Mouse (Mus musculus) lung, embryonic 14.5 days (tissue): ENCODE data around the gene Scaf1. TPM values are rescaled to one million over a fixed set of nuclear protein-coding genes. Genes with fewer than 3 reads are reported as not detected.

Experiments
- ATAC-seq: fragments of 200-750 bp; cut with Nextera tagmentation; 2 replicates; pipeline ENCODE4 v1.8.0; 2017; ENCODE audit warnings: mild to moderate bottlenecking, moderate TSS enrichment, moderate library complexity; ENCODE audit not compliant: insufficient read depth
- DNase-seq: peaks from one replicate; pipeline ENCODE4 v3.0.0-alpha.2; 2015
- H3K27ac ChIP-seq: fragments of 300-500 bp; sonication (generic); 2 replicates; pipeline ENCODE4 v1.5.1; 2014; ENCODE audit warnings: low read depth, mild to moderate bottlenecking, moderate library complexity
- H3K27me3 ChIP-seq: fragments of 300-500 bp; sonication (generic); 2 replicates; pipeline ENCODE4 v1.6.1; 2014; ENCODE audit warnings: low read length, control low read depth; ENCODE audit not compliant: insufficient read depth
- H3K36me3 ChIP-seq: fragments of 300-500 bp; sonication (generic); 2 replicates; pipeline ENCODE4 v1.6.1; 2014; ENCODE audit warnings: control low read depth; ENCODE audit not compliant: insufficient read depth
- H3K4me1 ChIP-seq: fragments of 300-500 bp; sonication (generic); 2 replicates; pipeline ENCODE4 v1.6.1; 2014; ENCODE audit warnings: antibody characterized with exemption, control low read depth; ENCODE audit not compliant: insufficient read depth
- H3K4me2 ChIP-seq: fragments of 300-500 bp; sonication (generic); 2 replicates; pipeline ENCODE4 v1.6.1; 2014; ENCODE audit warnings: mild to moderate bottlenecking
- H3K4me3 ChIP-seq: fragments of 300-500 bp; sonication (generic); 2 replicates; pipeline ENCODE4 v1.5.1; 2014; ENCODE audit warnings: low read depth, low read length
- H3K9ac ChIP-seq: fragments of 300-500 bp; sonication (generic); 2 replicates; pipeline ENCODE4 v1.6.1; 2014
- H3K9me3 ChIP-seq: fragments of 300-500 bp; sonication (generic); 2 replicates; pipeline ENCODE4 v1.6.1; 2016; ENCODE audit warnings: low read depth, low read length, control low read depth
- CTCF ChIP-seq: IDR thresholded peaks from 2 replicates; pipeline ENCODE4 v1.5.1; 2016; ENCODE audit warnings: antibody characterized with exemption, low read depth
- WGBS: fragments of 180-500 bp; shearing (Covaris S2); extraction: QIAGEN DNeasy Blood & Tissue Kit; methylation state at CpG from one replicate; pipeline ENCODE4 v1.1.7; 2014; 5-methylcytosine and 5-hydroxymethylcytosine counted together
- polyA plus RNA-seq: library from polyadenylated mRNA; unstranded; fragments of >200 nt; fragmentation: Nextera tagmentation; extraction: Ambion mirVana; gene quantifications from 2 replicates; pipeline ENCODE4 v1.2.1, GENCODE M21; 2014

Scaf1 gene
- polyA plus RNA-seq, 1 experiment from 2014 or later: 53.6 TPM

DNA sequence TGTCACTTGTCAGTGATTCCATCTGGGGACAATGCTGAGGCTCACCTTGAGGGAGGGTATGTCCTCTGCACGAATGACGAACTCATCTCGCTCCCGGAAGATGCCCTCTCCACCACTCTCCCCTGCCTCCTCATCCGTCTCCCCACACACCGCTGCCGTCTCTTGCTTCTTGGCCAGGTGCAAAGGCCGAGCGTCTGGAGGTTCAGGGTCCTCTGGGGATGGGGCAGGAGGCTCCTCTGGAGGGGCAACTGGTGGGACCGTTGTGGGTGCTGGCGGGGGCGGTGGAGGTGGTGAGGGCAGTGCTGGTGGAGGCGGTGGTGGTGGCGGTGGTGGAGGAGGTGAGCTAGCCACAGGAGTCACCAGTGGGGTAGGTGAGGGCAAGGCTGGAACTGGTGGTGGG, 27.1 kb upstream of the Scaf1 start:
- H3K9me3 ChIP-seq: no peaks in the 10 kb centered on the region
- WGBS: 89% methylated on average over 14 of the region's 14 CpGs
- DNase-seq (no peak), ATAC-seq (no peak)
- no peak overlapping the region for H3K4me2 ChIP-seq
- no peaks in the 10 kb centered on the region for H3K27me3 ChIP-seq
- no peak overlapping the region for H3K4me3 ChIP-seq
- no peaks in the 10 kb centered on the region for H3K4me1 ChIP-seq
- H3K27ac ChIP-seq: no peak overlapping the region
- H3K36me3 ChIP-seq: peaks cover 99% of the 10 kb centered on the region
- H3K9ac ChIP-seq: no peak overlapping the region
- no peak for TF ChIP-seq CTCF

DNA sequence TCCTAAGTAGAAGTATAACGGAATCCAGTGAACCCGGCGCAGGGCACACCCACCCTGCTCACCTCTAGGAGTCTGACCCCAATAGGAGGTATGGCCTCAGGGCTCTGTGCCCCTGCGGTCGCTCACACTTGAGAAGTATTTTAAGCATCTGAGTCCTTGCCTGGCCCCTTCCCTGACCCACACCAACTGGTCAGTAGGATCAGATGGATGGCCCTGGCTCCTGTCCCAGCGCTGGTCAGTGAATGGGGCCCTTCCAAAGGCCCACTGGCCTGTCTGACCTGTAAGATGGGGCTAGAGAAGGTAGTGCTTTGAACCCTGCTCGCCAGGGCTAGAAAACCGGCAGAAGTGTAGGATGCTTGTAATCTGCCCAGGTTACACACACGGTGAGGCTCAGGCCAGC, 24.7 kb upstream of the Scaf1 start:
- Histone ChIP-seq H3K36me3 (peaks cover 99% of the 10 kb centered on the region), H3K9me3 (no peaks in the 10 kb centered on the region), H3K4me1 (no peaks in the 10 kb centered on the region), H3K27ac (no peak overlapping the region), H3K27me3 (no peaks in the 10 kb centered on the region), H3K4me3 (no peak overlapping the region), H3K4me2 (no peak overlapping the region), H3K9ac (no peak overlapping the region)
- 91% methylated on average over 9 of the region's 9 CpGs for WGBS
- TF ChIP-seq CTCF: no peak
- no peak for ATAC-seq
- no peak for DNase-seq

- H3K9ac ChIP-seq: no peak overlapping the region
- ATAC-seq: no peak
- no peak overlapping the region for H3K4me3 ChIP-seq
- no peaks in the 10 kb centered on the region for H3K4me1 ChIP-seq
- no peaks in the 10 kb centered on the region for H3K9me3 ChIP-seq
- no peaks in the 10 kb centered on the region for H3K27me3 ChIP-seq
- no peak overlapping the region for H3K27ac ChIP-seq
- WGBS: 91% methylated on average over 9 of the region's 9 CpGs
- TF ChIP-seq CTCF: no peak
- peaks cover 99% of the 10 kb centered on the region for H3K36me3 ChIP-seq
- no peak for DNase-seq
- H3K4me2 ChIP-seq: no peak overlapping the region
These were observed 22.2 kb upstream of the Scaf1 start for GRCm38 (mm10) chr7:45038411-45038810.

- DNase-seq (peak; percentile 68), ATAC-seq (no peak)
- Histone ChIP-seq H3K4me2 (no peak overlapping the region), H3K36me3 (peaks cover 99% of the 10 kb centered on the region), H3K27ac (no peak overlapping the region), H3K4me3 (no peak overlapping the region), H3K9ac (no peak overlapping the region), H3K9me3 (no peaks in the 10 kb centered on the region), H3K4me1 (no peaks in the 10 kb centered on the region), H3K27me3 (no peaks in the 10 kb centered on the region)
- TF ChIP-seq CTCF: peak; percentile 81
- WGBS: 65% methylated on average over 7 of the region's 7 CpGs
These were observed 21.7 kb upstream of the Scaf1 start for GRCm38 (mm10) chr7:45037720-45038361.

DNA sequence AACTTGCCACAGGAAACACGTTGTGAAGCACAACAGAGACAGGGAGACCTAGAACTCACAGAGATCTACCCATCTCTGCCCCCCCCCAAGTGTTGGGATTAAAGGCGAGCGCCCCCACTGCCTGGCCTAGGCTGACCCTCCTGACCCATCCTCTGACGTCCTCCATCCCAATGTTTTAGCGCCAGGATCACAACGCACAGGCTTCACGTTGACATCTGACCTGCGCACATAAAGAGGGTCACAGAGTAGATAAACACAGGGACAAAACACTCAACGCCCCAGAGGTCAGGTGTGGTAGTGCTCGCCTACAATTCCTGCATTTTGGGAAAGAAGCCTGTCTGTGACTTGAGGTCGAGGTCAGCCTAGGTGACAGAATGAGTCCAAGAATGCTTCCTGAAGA, 20.5 kb upstream of the Scaf1 start:
- H3K4me3 ChIP-seq: no peak overlapping the region
- no peaks in the 10 kb centered on the region for H3K27me3 ChIP-seq
- DNase-seq (no peak), ATAC-seq (no peak)
- no peaks in the 10 kb centered on the region for H3K9me3 ChIP-seq
- H3K4me1 ChIP-seq: no peaks in the 10 kb centered on the region
- no peak overlapping the region for H3K27ac ChIP-seq
- H3K36me3 ChIP-seq: peaks cover 99% of the 10 kb centered on the region
- WGBS: 71% methylated on average over 11 of the region's 11 CpGs
- no peak for TF ChIP-seq CTCF
- no peak overlapping the region for H3K9ac ChIP-seq
- no peak overlapping the region for H3K4me2 ChIP-seq

DNA sequence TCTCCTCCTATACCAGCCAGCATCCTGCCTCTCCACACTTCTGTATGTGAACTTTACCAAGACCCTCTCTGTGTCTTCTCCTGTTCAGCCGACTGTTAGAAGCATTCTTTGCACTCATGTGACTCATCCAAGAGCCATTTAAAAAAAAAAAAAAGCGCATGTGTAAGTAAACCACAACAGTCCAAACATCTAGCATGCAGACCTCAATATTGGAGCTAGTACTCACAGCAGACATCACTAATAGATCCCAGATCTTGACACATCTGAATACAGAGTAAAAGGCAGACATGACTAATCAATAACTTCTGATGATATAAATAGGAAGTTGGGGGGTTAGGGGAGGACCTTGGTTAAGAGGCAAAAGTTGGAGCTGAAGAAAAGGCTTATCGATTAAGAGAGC, 19.5 kb upstream of the Scaf1 start:
- 89% methylated on average over 3 of the region's 3 CpGs for WGBS
- DNase-seq (peak; percentile 16), ATAC-seq (no peak)
- TF ChIP-seq CTCF: no peak
- Histone ChIP-seq H3K27ac (no peak overlapping the region), H3K4me1 (no peaks in the 10 kb centered on the region), H3K4me2 (no peak overlapping the region), H3K27me3 (no peaks in the 10 kb centered on the region), H3K9me3 (no peaks in the 10 kb centered on the region), H3K4me3 (no peak overlapping the region), H3K36me3 (peaks cover 99% of the 10 kb centered on the region), H3K9ac (no peak overlapping the region)

GRCm38 (mm10) chr7:45033722-45034359, 17.7 kb upstream of the Scaf1 start:
- Histone ChIP-seq H3K27me3 (no peaks in the 10 kb centered on the region), H3K36me3 (peaks cover 99% of the 10 kb centered on the region), H3K4me3 (no peak overlapping the region), H3K27ac (no peak overlapping the region), H3K4me1 (no peaks in the 10 kb centered on the region), H3K9me3 (no peaks in the 10 kb centered on the region), H3K9ac (no peak overlapping the region), H3K4me2 (no peak overlapping the region)
- WGBS: 93% methylated on average over 19 of the region's 19 CpGs
- no peak for DNase-seq
- no peak for ATAC-seq
- TF ChIP-seq CTCF: no peak
